Mouse (Mus musculus) MEL (cell line): ENCODE measurements around the gene Proser1.

ENCODE experiments used
- CHD1 ChIP-seq: IDR thresholded peaks from 2 replicates; pipeline ENCODE4 v1.6.1; 2012; ENCODE audit warnings: low read depth, mild to moderate bottlenecking, inconsistent platforms, low read length, improper control_type of control experiment
- CTCF ChIP-seq, 3 experiments: IDR thresholded peaks in 2 of 3; conservative IDR thresholded peaks in 1 of 3; 2 replicates each; pipeline ENCODE4 v1.5.1; 2011 to 2012; ENCODE audit warnings: low read length in 3 of 3, low read depth in 2 of 3, mild to moderate bottlenecking in 2 of 3, improper control_type of control experiment in 1 of 3, inconsistent platforms in 1 of 3, mixed read lengths in 1 of 3, moderate library complexity in 1 of 3; ENCODE audit not compliant: control insufficient read depth in 1 of 3, insufficient read depth in 1 of 3, poor library complexity in 1 of 3, severe bottlenecking in 1 of 3
- POLR2A ChIP-seq, 2 experiments: IDR thresholded peaks; 2 replicates each; pipeline ENCODE4 v1.6.1; 2011 to 2012; ENCODE audit warnings: low read length in 2 of 2, mild to moderate bottlenecking in 2 of 2, control low read depth in 1 of 2, improper control_type of control experiment in 1 of 2, low read depth in 1 of 2, moderate library complexity in 1 of 2; ENCODE audit not compliant: control insufficient read depth in 1 of 2, insufficient read depth in 1 of 2, poor library complexity in 1 of 2

DNA sequence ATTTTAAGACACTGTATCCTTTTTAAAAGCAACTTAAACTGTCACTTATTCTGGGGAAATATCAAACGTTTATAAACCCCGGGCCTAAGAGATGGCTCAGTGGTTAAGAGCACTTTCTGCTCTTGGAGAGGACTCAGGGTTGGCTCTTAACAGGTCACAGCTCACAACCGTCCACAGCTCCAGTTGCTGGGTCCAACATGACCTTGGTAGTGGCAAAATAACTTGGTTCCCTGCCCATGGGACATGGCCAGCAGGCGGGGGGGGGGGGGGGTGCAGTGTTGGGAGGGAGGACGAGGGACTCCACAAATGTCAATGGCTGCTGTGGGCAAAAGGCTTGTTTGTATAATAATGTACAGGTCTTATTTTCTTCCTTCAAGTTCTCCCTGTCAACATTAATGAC, 3.9 kb downstream of the Proser1 start:
- no peak for TF ChIP-seq CTCF (IDR thresholded peaks at IDR 0.05 in 2 of 3, conservative IDR thresholded peaks at IDR 0.05 in 1 of 3; ENCODE audit: control insufficient read depth in 1 of 3, insufficient read depth in 1 of 3, low read depth in 2 of 3, low read length in 3 of 3, poor library complexity in 1 of 3, severe bottlenecking in 1 of 3)
- TF ChIP-seq POLR2A (IDR thresholded peaks at IDR 0.05; ENCODE audit: control insufficient read depth in 1 of 2, insufficient read depth in 1 of 2, low read depth in 1 of 2, low read length in 2 of 2, poor library complexity in 1 of 2): no peak
- no peak for TF ChIP-seq CHD1
